Mouse (Mus musculus) embryo, embryonic 10.5 days (tissue): ENCODE measurements around the gene Slc35d3.

Experiments used
- DNase-seq: peaks from one replicate; pipeline ENCODE4 v3.0.0-alpha.2; 2015; ENCODE audit warnings: low spot score

Gene Slc35d3

GRCm38 (mm10) chr10:19835887-19836710 lies 15.2 kb downstream of the Slc35d3 start:
- DNase-seq = no peak

GRCm38 (mm10) chr10:19834222-19834621 lies 17.0 kb downstream of the Slc35d3 start:
- no peak for DNase-seq

DNA sequence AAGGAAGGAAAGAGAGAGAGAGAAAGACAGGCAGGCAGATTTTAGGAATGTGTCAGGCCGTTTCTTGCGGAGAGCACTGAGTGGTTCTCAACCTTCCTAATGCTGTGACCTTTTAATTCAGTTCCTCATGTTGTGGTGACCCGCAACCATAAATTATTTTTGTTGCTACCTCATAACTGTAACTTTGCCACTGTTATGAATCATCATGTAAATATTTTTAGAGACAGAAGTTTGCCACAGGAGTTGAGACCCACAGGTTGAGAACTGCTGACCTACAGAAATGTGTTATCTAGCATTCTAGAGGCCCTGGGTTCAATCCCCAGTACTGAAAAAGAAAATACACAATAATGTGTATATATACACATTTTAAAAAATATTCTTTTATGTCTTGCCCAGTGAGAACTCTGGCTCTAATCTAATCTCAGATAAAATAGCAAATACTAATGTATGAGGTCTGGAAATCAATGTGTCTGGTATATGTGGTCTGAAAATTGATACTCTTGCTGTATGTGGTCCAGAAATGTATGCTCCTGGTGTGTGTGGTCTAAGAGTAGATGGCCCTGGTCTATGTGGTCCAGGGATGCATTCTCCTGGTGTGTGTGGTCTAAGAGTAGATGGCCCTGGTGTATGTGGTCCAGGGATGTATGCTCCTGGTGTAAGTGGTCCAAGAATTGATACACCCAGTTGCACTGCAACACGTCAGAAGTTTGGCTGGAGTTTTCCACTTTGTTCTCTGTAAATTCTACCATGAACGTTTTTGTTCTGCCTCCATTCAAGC lies 20.0 kb downstream of the Slc35d3 start:
- no peak for DNase-seq

DNA sequence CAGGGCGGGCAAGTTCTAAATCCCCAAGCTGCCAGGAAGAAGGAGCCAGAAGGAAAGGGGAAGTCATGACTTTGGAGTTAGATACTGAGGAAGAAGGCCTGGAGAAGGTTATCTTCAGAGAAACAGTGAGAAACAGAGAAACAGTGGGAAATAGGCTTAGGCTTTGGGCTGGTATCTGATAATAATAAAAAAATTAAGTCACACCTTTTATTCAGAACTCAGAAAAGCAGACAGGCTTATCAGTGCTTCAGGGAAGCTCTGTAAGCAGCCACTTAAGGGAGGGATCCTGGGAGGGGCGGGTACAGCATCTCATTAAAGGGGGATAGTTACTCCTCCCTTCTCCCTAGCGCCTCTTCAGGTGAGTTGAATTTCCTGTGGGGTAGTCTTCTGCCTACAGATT lies 30.3 kb downstream of the Slc35d3 start:
- DNase-seq = no peak

DNA sequence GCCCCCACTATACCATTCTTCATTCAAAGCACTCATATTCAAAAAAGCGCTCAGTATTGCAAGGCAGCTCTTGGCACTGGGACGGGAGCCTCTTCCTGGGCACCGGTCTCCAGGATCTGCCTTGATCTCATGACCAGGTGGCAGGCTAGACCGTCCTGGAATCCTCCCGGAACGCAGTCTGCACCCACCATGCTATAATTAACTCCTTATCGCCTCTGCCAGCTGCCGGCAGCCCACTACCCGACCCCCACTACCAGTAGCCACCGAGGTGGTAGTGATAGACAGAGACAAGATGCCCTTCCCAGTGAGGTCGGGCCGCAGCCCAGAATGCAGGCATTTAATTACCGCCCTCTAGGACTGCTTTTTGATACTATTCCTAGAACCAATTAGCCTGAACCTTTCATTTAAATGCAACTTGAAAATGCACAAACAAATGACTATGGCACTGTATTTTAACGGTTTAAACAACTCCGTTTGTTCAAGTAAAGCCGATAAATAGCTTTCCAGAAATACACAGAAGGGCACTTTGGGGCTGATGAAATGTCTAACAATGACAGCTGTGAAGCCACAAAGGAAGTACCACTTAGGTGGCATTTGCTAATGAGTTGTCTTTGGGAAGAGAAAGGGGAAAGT lies 32.4 kb downstream of the Slc35d3 start:
- no peak for DNase-seq

GRCm38 (mm10) chr10:19815371-19815770 lies 35.9 kb downstream of the Slc35d3 start:
- peak; percentile 6 for DNase-seq

DNA sequence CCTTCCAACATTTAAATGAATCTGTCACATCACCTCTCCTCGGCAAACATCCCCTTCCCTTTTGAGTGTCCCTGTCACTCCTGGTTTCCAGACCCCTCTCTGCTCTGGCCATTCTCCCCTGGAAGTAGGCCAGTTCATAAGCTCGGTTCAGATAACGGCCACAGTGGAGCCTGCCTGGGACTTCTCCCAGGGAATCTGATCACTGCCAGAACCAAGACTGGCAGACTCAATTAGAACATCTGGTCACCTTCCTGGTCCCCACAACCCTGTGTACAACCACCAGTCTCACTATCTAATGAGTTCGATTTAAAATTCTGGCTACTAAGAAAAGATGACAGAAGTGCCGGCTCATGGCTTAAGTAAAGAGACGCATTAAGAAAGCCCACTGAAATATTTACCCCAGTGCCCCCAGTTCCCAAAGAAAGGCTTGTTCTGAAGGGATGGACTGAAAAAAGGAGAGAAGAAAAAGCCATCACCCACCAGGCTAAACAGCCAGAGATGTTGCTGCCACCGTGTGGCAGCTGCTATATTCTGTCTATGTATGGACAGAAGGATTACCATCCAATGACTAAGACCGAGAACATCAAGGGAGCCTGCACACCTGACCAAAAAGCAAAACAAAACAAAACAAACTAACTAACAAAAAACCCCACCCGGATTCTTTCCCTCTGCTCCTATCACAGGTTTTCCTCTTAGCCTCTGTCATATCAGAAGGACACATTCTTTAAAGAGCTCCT lies 39.7 kb downstream of the Slc35d3 start:
- peak; percentile 53 for DNase-seq

- no peak for DNase-seq
Measured at GRCm38 (mm10) chr10:19804763-19805162, 46.5 kb downstream of the Slc35d3 start.

DNA sequence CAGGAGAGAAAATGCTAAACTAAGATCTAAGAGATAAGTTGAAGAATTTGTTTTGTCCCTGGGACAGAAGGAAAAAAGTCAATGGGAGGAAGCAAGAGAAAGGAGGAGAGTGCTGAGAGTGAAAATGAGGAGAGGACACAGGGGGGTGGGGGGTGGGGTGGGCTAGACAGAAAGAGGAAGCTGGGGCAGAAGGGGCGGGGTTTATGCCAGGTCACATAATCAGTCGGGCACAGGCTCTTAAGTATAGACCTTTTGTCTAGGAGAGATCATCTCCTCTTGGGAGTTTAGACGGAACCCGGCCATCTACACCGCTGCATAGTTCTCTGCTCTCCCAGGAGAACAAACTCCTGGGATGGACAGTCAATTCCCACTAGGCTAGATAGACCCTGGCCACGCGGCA lies 48.3 kb downstream of the Slc35d3 start:
- no peak for DNase-seq
